Mouse (Mus musculus): ENCODE measurements at regions not wholly inside any gene's neighbourhood (a gene's known extent, or its start where the extent isn't known, plus 50 kb on each side); places are given as distances from the start of the nearest gene placed in this dataset.

GRCm38 (mm10) chr1:137106444-137106843 lies 146.2 kb upstream of the Nr5a2 start (continued):
- TF ChIP-seq ZC3H11A (IDR thresholded peaks at IDR 0.05; ENCODE audit: low read depth, low read length), result no peak
- peak; percentile 48 for TF ChIP-seq RAD21 (IDR thresholded peaks at IDR 0.05; ENCODE audit: low read depth, low read length)
- no peak for TF ChIP-seq ETS1 (conservative IDR thresholded peaks at IDR 0.05; ENCODE audit: low read depth, low read length)
- no peak for TF ChIP-seq PAX5 (IDR thresholded peaks at IDR 0.05; ENCODE audit: low read length)
- no peak for TF ChIP-seq MYC (IDR thresholded peaks at IDR 0.05; ENCODE audit: low read depth, low read length)
- peak; percentile 57; the same call in 1 of the 2 replicates for TF ChIP-seq MAX (IDR thresholded peaks at IDR 0.05; ENCODE audit: low read length)

GRCm38 (mm10) chr1:137091762-137092161 lies 131.5 kb upstream of the Nr5a2 start:
- Histone ChIP-seq H3K27me3 (replicated peaks) (no peaks in the 10 kb centered on the region), H3K9ac (ENCODE audit: insufficient read depth, low read depth) (no peak overlapping the region), H3K4me1 (ENCODE audit: control insufficient read depth in 1 of 2, insufficient read depth in 2 of 2) (no peaks in the 10 kb centered on the region), H3K27ac (ENCODE audit: insufficient read depth, low read depth) (no peak overlapping the region), H3K36me3 (replicated peaks in 1 of 2; ENCODE audit: control insufficient read depth in 1 of 2, insufficient read depth in 1 of 2, low read length in 1 of 2) (no peaks in the 10 kb centered on the region), H3K4me2 (ENCODE audit: insufficient read depth, low read depth, poor library complexity, severe bottlenecking) (no peak overlapping the region), H3K79me2 (replicated peaks; ENCODE audit: control insufficient read depth, extremely low read depth, insufficient read depth, poor library complexity, severe bottlenecking) (no peaks in the 10 kb centered on the region), H3K9me3 (replicated peaks; ENCODE audit: low read length) (no peaks in the 10 kb centered on the region), H3K4me3 (replicated peaks in 1 of 3; ENCODE audit: low read depth in 2 of 3, low read length in 2 of 3, poor library complexity in 1 of 3) (no peak overlapping the region)
- dilution Hi-C loops (cut with MboI; ENCODE audit: extremely low pct_ligation_motif_present, extremely low pct_unique_long_range_greater_than_20kb, low sequenced_read_pairs), result no loop called here
- in situ Hi-C loops (cut with MboI; ENCODE audit: low pct_ligation_motif_present, low pct_unique_long_range_greater_than_20kb, low sequenced_read_pairs), result no loop called here
- no peak for TF ChIP-seq PAX5 (IDR thresholded peaks at IDR 0.05; ENCODE audit: low read length)
- no peak for TF ChIP-seq RCOR1 (conservative IDR thresholded peaks at IDR 0.05; ENCODE audit: low read depth, low read length)
- TF ChIP-seq ZMIZ1 (IDR thresholded peaks at IDR 0.05; ENCODE audit: low read depth, low read length), result no peak
- TF ChIP-seq IRF4 (IDR thresholded peaks at IDR 0.05; ENCODE audit: low read depth, low read length), result no peak
- no peak for TF ChIP-seq MEF2A (IDR thresholded peaks at IDR 0.05; ENCODE audit: borderline replicate concordance, low read depth, low read length)
- TF ChIP-seq MYC (IDR thresholded peaks at IDR 0.05; ENCODE audit: low read depth, low read length), result no peak
- TF ChIP-seq MAX (IDR thresholded peaks at IDR 0.05; ENCODE audit: low read length), result no peak
- TF ChIP-seq EP300 (IDR thresholded peaks at IDR 0.05; ENCODE audit: low read length), result no peak
- DNase-seq (ENCODE audit: extremely low read depth), result no peak

GRCm38 (mm10) chr1:137088148-137088547 lies 127.9 kb upstream of the Nr5a2 start:
- in situ Hi-C loops (cut with MboI; ENCODE audit: low pct_ligation_motif_present, low pct_unique_long_range_greater_than_20kb, low sequenced_read_pairs) (no loop called here), dilution Hi-C loops (cut with MboI; ENCODE audit: extremely low pct_ligation_motif_present, extremely low pct_unique_long_range_greater_than_20kb, low sequenced_read_pairs) (no loop called here)
- Histone ChIP-seq H3K27me3 (replicated peaks) (no peaks in the 10 kb centered on the region), H3K36me3 (replicated peaks in 1 of 2; ENCODE audit: control insufficient read depth in 1 of 2, insufficient read depth in 1 of 2, low read length in 1 of 2) (no peaks in the 10 kb centered on the region), H3K4me3 (replicated peaks in 1 of 3; ENCODE audit: low read depth in 2 of 3, low read length in 2 of 3, poor library complexity in 1 of 3) (no peak overlapping the region), H3K27ac (ENCODE audit: insufficient read depth, low read depth) (no peak overlapping the region), H3K9ac (ENCODE audit: insufficient read depth, low read depth) (no peak overlapping the region), H3K79me2 (replicated peaks; ENCODE audit: control insufficient read depth, extremely low read depth, insufficient read depth, poor library complexity, severe bottlenecking) (no peaks in the 10 kb centered on the region), H3K4me1 (ENCODE audit: control insufficient read depth in 1 of 2, insufficient read depth in 2 of 2) (0 out of 4 replicates have a peak, but pooled peaks cover 0 to 2% of the 10 kb centered on the region in 2 experiments), H3K4me2 (ENCODE audit: insufficient read depth, low read depth, poor library complexity, severe bottlenecking) (no peak overlapping the region), H3K9me3 (replicated peaks; ENCODE audit: low read length) (no peaks in the 10 kb centered on the region)
- no peak for DNase-seq (ENCODE audit: extremely low read depth)
- TF ChIP-seq ETS1 (conservative IDR thresholded peaks at IDR 0.05; ENCODE audit: low read depth, low read length) (no peak), EP300 (IDR thresholded peaks at IDR 0.05; ENCODE audit: low read length) (no peak), IRF4 (IDR thresholded peaks at IDR 0.05; ENCODE audit: low read depth, low read length) (no peak), GABPA (IDR thresholded peaks at IDR 0.05; ENCODE audit: insufficient replicate concordance, low read depth, low read length) (no peak), NRF1 (IDR thresholded peaks at IDR 0.05; ENCODE audit: low read depth, low read length) (no peak), CHD2 (IDR thresholded peaks at IDR 0.05; ENCODE audit: low read length) (no peak), JUN (IDR thresholded peaks at IDR 0.05; ENCODE audit: insufficient read depth, low read depth, low read length) (no peak), RAD21 (IDR thresholded peaks at IDR 0.05; ENCODE audit: low read depth, low read length) (no peak), ZC3H11A (IDR thresholded peaks at IDR 0.05; ENCODE audit: low read depth, low read length) (no peak), CHD1 (IDR thresholded peaks at IDR 0.05; ENCODE audit: low read depth, low read length) (no peak)
